Comparison of ENCODE assay signal across 25 mouse cellular contexts in the genomic region with DNA sequence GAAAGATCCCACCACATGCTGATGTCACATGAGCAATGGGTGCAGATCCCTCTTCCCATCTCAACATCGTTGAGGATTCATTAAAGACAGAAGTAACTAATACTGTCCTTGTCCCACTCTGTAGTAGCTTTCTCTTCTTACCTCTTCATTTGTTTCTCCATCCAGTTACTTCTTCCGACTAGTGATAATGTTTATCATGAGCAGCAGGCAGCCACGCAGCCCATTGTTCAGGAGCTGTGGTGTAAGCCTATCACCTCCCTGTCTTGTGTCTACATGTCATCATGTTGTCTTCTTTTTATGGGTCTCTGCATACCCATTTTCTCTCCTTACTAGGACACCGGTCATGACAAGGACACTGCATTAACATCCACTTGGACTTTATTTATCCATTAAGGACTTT.
DNase-seq lines count a peak whose midpoint lies in the region; ATAC-seq and TF ChIP-seq lines count a peak whose summit lies in the region.
"Had no signal": no experiment of that assay in that cellular context is flagged by ENCODE, and none has a peak within 500 bp of the region (broad histone marks: within the 10 kb centered on the region; RNA-seq: fewer than 3 reads in every experiment).

No protein-coding gene starts in this region.

- H3K4me2 ChIP-seq in liver, postnatal 0 days (ENCODE audit: low read depth, low read length) = no peak overlapping the region
- no peak overlapping the region for H3K4me2 ChIP-seq in liver, embryonic 11.5 days
- H3K4me2 ChIP-seq in liver, embryonic 14.5 days (ENCODE audit: low read depth) = 0 out of 2 replicates have a peak overlapping the region, but pooled peaks have one; percentile 26
- no peak overlapping the region for H3K4me2 ChIP-seq in forebrain, embryonic 14.5 days (ENCODE audit: low read length)
- H3K4me2 ChIP-seq: forebrain, embryonic 13.5 days; heart, embryonic 12.5 days; heart, embryonic 15.5 days; hindbrain, embryonic 14.5 days had no signal

- no peak overlapping the region for H3K4me3 ChIP-seq in liver, postnatal 0 days (ENCODE audit: low read depth, low read length)
- H3K4me3 ChIP-seq in liver, embryonic 11.5 days (ENCODE audit: low read depth, low read length) = no peak overlapping the region
- no peak overlapping the region for H3K4me3 ChIP-seq in liver, embryonic 14.5 days (ENCODE audit: insufficient read depth in 1 of 2, low read depth in 2 of 2, low read length in 2 of 2)
- H3K4me3 ChIP-seq in forebrain, embryonic 14.5 days (ENCODE audit: low read depth, low read length) = no peak overlapping the region
- H3K4me3 ChIP-seq: forebrain, embryonic 10.5 days; forebrain, embryonic 13.5 days; gastrocnemius, adult 2 months; heart, embryonic 12.5 days; heart, embryonic 15.5 days had no signal

- no peaks in the 10 kb centered on the region for H3K27me3 ChIP-seq in liver, postnatal 0 days (ENCODE audit: insufficient read depth, low read length)
- H3K27me3 ChIP-seq in liver, embryonic 11.5 days (replicated peaks; ENCODE audit: control insufficient read depth, insufficient read depth, low read length) = no peaks in the 10 kb centered on the region
- no peaks in the 10 kb centered on the region for H3K27me3 ChIP-seq in liver, embryonic 14.5 days (ENCODE audit: control insufficient read depth, insufficient read depth, low read length)
- H3K27me3 ChIP-seq in forebrain, embryonic 14.5 days (replicated peaks; ENCODE audit: control insufficient read depth, insufficient read depth, low read length) = no peaks in the 10 kb centered on the region
- H3K27me3 ChIP-seq: forebrain, embryonic 13.5 days; heart, embryonic 15.5 days had no signal

- H3K36me3 ChIP-seq in liver, postnatal 0 days (replicated peaks; ENCODE audit: insufficient read depth, low read length) = no peaks in the 10 kb centered on the region
- H3K36me3 ChIP-seq in liver, embryonic 11.5 days (ENCODE audit: control insufficient read depth, insufficient read depth, low read length) = no peaks in the 10 kb centered on the region
- no peaks in the 10 kb centered on the region for H3K36me3 ChIP-seq in liver, embryonic 14.5 days (replicated peaks; ENCODE audit: control insufficient read depth, insufficient read depth, low read depth)
- no peaks in the 10 kb centered on the region for H3K36me3 ChIP-seq in forebrain, embryonic 14.5 days (ENCODE audit: control insufficient read depth, insufficient read depth, low read length)
- H3K36me3 ChIP-seq: forebrain, embryonic 10.5 days; heart, embryonic 12.5 days; heart, embryonic 15.5 days had no signal

- H3K9ac ChIP-seq in liver, postnatal 0 days (replicated peaks) = no peak overlapping the region
- H3K9ac ChIP-seq in liver, embryonic 11.5 days (ENCODE audit: low read depth, low read length) = no peak overlapping the region
- H3K9ac ChIP-seq in liver, embryonic 14.5 days (replicated peaks) = no peak overlapping the region
- H3K9ac ChIP-seq in forebrain, embryonic 14.5 days (ENCODE audit: low read length) = no peak overlapping the region
- H3K9ac ChIP-seq: forebrain, embryonic 13.5 days; forebrain, postnatal 0 days; heart, embryonic 12.5 days; heart, embryonic 15.5 days; hindbrain, embryonic 14.5 days had no signal

- no peak for TF ChIP-seq CTCF in liver, postnatal 0 days (IDR thresholded peaks at IDR 0.05; ENCODE audit: low read depth)
- no peak for TF ChIP-seq CTCF in liver, embryonic 14.5 days (IDR thresholded peaks at IDR 0.05; ENCODE audit: low read depth)

- no peak overlapping the region for H3K27ac ChIP-seq in liver, postnatal 0 days (ENCODE audit: low read depth)
- H3K27ac ChIP-seq in liver, embryonic 11.5 days (ENCODE audit: low read depth, low read length) = no peak overlapping the region
- H3K27ac ChIP-seq in liver, embryonic 14.5 days = no peak overlapping the region
- no peak overlapping the region for H3K27ac ChIP-seq in forebrain, embryonic 14.5 days (ENCODE audit: low read depth, low read length)
- H3K27ac ChIP-seq: forebrain, embryonic 10.5 days; forebrain, embryonic 13.5 days; gastrocnemius, adult 2 months; heart, embryonic 15.5 days; hindbrain, embryonic 14.5 days; hindbrain, postnatal 0 days had no signal

- no peak for TF ChIP-seq EP300 in liver, postnatal 0 days (IDR thresholded peaks at IDR 0.05; ENCODE audit: low read depth)
- peak; percentile 63 for TF ChIP-seq EP300 in liver, embryonic 14.5 days (IDR thresholded peaks at IDR 0.05; ENCODE audit: low read depth)

- no peaks in the 10 kb centered on the region for H3K9me3 ChIP-seq in liver, postnatal 0 days (ENCODE audit: low read length)
- H3K9me3 ChIP-seq in liver, embryonic 11.5 days (ENCODE audit: control insufficient read depth, low read length) = no peaks in the 10 kb centered on the region
- no peaks in the 10 kb centered on the region for H3K9me3 ChIP-seq in liver, embryonic 14.5 days (ENCODE audit: control insufficient read depth, low read length)
- H3K9me3 ChIP-seq in forebrain, embryonic 14.5 days (replicated peaks; ENCODE audit: control insufficient read depth, low read length) = no peaks in the 10 kb centered on the region
- H3K9me3 ChIP-seq: forebrain, embryonic 10.5 days; forebrain, embryonic 13.5 days; heart, embryonic 12.5 days; heart, embryonic 15.5 days had no signal

- peak; percentile 43 for DNase-seq in liver
- no peak for DNase-seq in liver, postnatal 0 days
- no peak for DNase-seq in liver, embryonic 11.5 days (ENCODE audit: low spot score)
- DNase-seq in liver, embryonic 14.5 days (ENCODE audit: low read depth in 3 of 3, low spot score in 3 of 3) = no peak
- DNase-seq in ovary, postnatal 10 days (ENCODE audit: low spot score) = no peak
- no peak for DNase-seq in thymus, postnatal 10 days (ENCODE audit: low spot score in 2 of 2)
- no peak for DNase-seq in forebrain, embryonic 14.5 days (ENCODE audit: low spot score)
- DNase-seq: adrenal gland, adult 2 months; adrenal gland, postnatal 14 days; cerebellum, adult 11-12 months; cerebellum, adult 9-10 months; cerebellum, postnatal 14 days; forebrain, postnatal 0 days; gastrocnemius, adult 2 months; gastrocnemius, postnatal 14 days; heart, adult 18-20 months; heart, postnatal 10 days; heart, postnatal 36 days had no signal

- 54% methylated on average over 4 of the region's 4 CpGs for WGBS in liver, postnatal 0 days (ENCODE audit: insufficient replicate concordance)
- 56% methylated on average over 4 of the region's 4 CpGs for WGBS in liver, embryonic 11.5 days
- 17% methylated on average over 4 of the region's 4 CpGs for WGBS in liver, embryonic 14.5 days (ENCODE audit: insufficient replicate concordance)
- whole genome bisulfite sequencing in forebrain, embryonic 14.5 days = 93% methylated on average over 4 of the region's 4 CpGs

- ATAC-seq in liver, postnatal 0 days = no peak
- peak; percentile 50 for ATAC-seq in liver, embryonic 11.5 days (replicated peaks; ENCODE audit: low FRiP score)
- ATAC-seq in liver, embryonic 14.5 days (ENCODE audit: insufficient read depth) = peak; percentile 26; the same call in 1 of the 2 replicates
- peak; percentile 17; the same call in 1 of the 2 replicates for ATAC-seq in megakaryocyte-erythroid progenitor cell, adult 5-6 weeks (replicated peaks; ENCODE audit: low FRiP score, low TSS enrichment, poor library complexity, severe bottlenecking)
- no peak for ATAC-seq in forebrain, embryonic 14.5 days
- ATAC-seq: forebrain, embryonic 13.5 days; forebrain, postnatal 0 days; hindbrain, postnatal 0 days had no signal

- peaks cover 28% of the 10 kb centered on the region for H3K4me1 ChIP-seq in liver, postnatal 0 days (ENCODE audit: insufficient read depth)
- peaks cover 31% of the 10 kb centered on the region for H3K4me1 ChIP-seq in liver, embryonic 11.5 days (replicated peaks; ENCODE audit: control insufficient read depth, insufficient read depth, low read length)
- peaks cover 22 to 45% of the 10 kb centered on the region in 2 experiments for H3K4me1 ChIP-seq in liver, embryonic 14.5 days (replicated peaks; ENCODE audit: control insufficient read depth in 2 of 2, insufficient read depth in 2 of 2, low read length in 1 of 2)
- no peaks in the 10 kb centered on the region for H3K4me1 ChIP-seq in forebrain, embryonic 14.5 days (ENCODE audit: control insufficient read depth, insufficient read depth, low read length)
- H3K4me1 ChIP-seq: forebrain, embryonic 10.5 days had no signal

Comparison
In these comparisons a context has a peak if more than half of its experiments do, and no peak if none do; other contexts are left out.
1. ATAC-seq: peak in liver, embryonic 11.5 days (single experiment), liver, embryonic 14.5 days (single experiment) and megakaryocyte-erythroid progenitor cell, adult 5-6 weeks (single experiment); none in liver, postnatal 0 days (single experiment) and forebrain, embryonic 14.5 days (single experiment).